Mouse (Mus musculus) forebrain, postnatal 0 days (tissue): ENCODE data around the gene Apoc3. TPM values are rescaled to one million over a fixed set of nuclear protein-coding genes. Genes with fewer than 3 reads are reported as not detected.

ENCODE experiments used
- ATAC-seq: fragments of 200-750 bp; cut with Nextera tagmentation; 2 replicates; pipeline ENCODE4 v1.8.0; 2017; ENCODE audit warnings: mild to moderate bottlenecking, moderate library complexity
- DNase-seq: peaks from one replicate; pipeline ENCODE4 v3.0.0-alpha.2; 2015
- H3K27ac ChIP-seq: fragments of 300-500 bp; sonication (generic); 2 replicates; pipeline ENCODE4 v1.5.1; 2014; ENCODE audit warnings: low read depth, mild to moderate bottlenecking, antibody characterized with exemption, low read length, moderate library complexity, mixed read lengths
- H3K27me3 ChIP-seq: fragments of 300-500 bp; sonication (generic); 2 replicates; pipeline ENCODE4 v1.6.1; 2014; ENCODE audit warnings: mild to moderate bottlenecking, low read length, mixed read lengths; ENCODE audit not compliant: insufficient read depth
- H3K36me3 ChIP-seq: fragments of 300-500 bp; sonication (generic); 2 replicates; pipeline ENCODE4 v1.6.1; 2014; ENCODE audit warnings: mild to moderate bottlenecking, moderate library complexity; ENCODE audit not compliant: insufficient read depth
- H3K4me1 ChIP-seq: fragments of 300-500 bp; sonication (generic); 2 replicates; pipeline ENCODE4 v1.6.1; 2014; ENCODE audit warnings: antibody characterized with exemption; ENCODE audit not compliant: insufficient read depth
- H3K4me2 ChIP-seq: fragments of 300-500 bp; sonication (generic); 2 replicates; pipeline ENCODE4 v1.6.1; 2014; ENCODE audit warnings: low read depth, mild to moderate bottlenecking, moderate library complexity
- H3K4me3 ChIP-seq: fragments of 300-500 bp; sonication (generic); 2 replicates; pipeline ENCODE4 v1.5.1; 2014; ENCODE audit warnings: low read depth, low read length, mixed read lengths
- H3K9ac ChIP-seq: fragments of 300-500 bp; sonication (generic); 2 replicates; pipeline ENCODE4 v1.6.1; 2014; ENCODE audit warnings: mild to moderate bottlenecking
- H3K9me3 ChIP-seq: fragments of 300-500 bp; sonication (generic); 2 replicates; pipeline ENCODE4 v1.6.1; 2016; ENCODE audit warnings: low read length
- CTCF ChIP-seq: sonication (generic); IDR thresholded peaks from 2 replicates; pipeline ENCODE4 v1.5.1; 2016; ENCODE audit warnings: antibody characterized with exemption, control low read depth, low read depth
- WGBS: fragments of 180-500 bp; shearing (Covaris S2); extraction: QIAGEN DNeasy Blood & Tissue Kit; methylation state at CpG from one replicate; pipeline ENCODE4 v1.1.7; 2014; 5-methylcytosine and 5-hydroxymethylcytosine counted together
- polyA plus RNA-seq: library from polyadenylated mRNA; unstranded; fragments of >200 nt; fragmentation: Nextera tagmentation; extraction: Ambion mirVana; gene quantifications from 2 replicates; pipeline ENCODE4 v1.2.1, GENCODE M21; 2015
- total RNA-seq: library from RNA; depleted of rRNA; stranded (reverse); fragments of >200 nt; gene quantifications from 2 replicates; pipeline ENCODE4 v1.2.3, GENCODE M21; 2014

Apoc3 gene
- total and polyA plus RNA-seq, 2 experiments from 2014 or later = 0.44 TPM; not detected in 1

GRCm38 (mm10) chr9:46208401-46208974 lies 26.9 kb downstream of the Apoc3 start:
- 90% methylated on average over 13 of the region's 13 CpGs for WGBS
- no peak for DNase-seq
- Histone ChIP-seq H3K4me3 (no peak overlapping the region), H3K27me3 (no peaks in the 10 kb centered on the region), H3K36me3 (peaks cover 60% of the 10 kb centered on the region), H3K9ac (no peak overlapping the region), H3K4me1 (no peaks in the 10 kb centered on the region), H3K9me3 (no peaks in the 10 kb centered on the region), H3K4me2 (no peak overlapping the region), H3K27ac (no peak overlapping the region)
- no peak for ATAC-seq
- TF ChIP-seq CTCF = no peak

DNA sequence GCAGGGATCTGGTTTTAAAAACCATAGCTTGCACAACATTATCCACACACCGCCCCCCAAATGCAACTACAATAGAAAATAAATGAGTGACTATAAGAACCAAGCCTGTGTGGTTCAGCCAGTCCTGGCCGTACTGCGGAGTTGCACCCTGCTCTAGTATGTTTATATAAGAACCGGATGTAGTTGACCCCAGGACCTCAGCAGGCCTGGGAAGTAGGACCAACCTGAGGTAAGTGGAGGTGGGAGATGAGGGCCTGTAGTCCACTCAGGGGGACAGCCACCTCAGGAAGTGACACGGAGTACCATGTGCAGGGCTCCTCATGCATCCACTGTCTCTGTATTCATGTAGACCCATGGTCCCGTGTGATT lies 28.0 kb downstream of the Apoc3 start:
- Histone ChIP-seq H3K27me3 (no peaks in the 10 kb centered on the region), H3K9ac (no peak overlapping the region), H3K4me2 (no peak overlapping the region), H3K4me1 (no peaks in the 10 kb centered on the region), H3K9me3 (no peaks in the 10 kb centered on the region), H3K27ac (no peak overlapping the region), H3K4me3 (no peak overlapping the region), H3K36me3 (peaks cover 60% of the 10 kb centered on the region)
- TF ChIP-seq CTCF = no peak
- no peak for ATAC-seq
- DNase-seq = no peak
- 91% methylated on average over 6 of the region's 6 CpGs for WGBS

GRCm38 (mm10) chr9:46206834-46207500 lies 28.5 kb downstream of the Apoc3 start:
- H3K27ac ChIP-seq = no peak overlapping the region
- no peaks in the 10 kb centered on the region for H3K9me3 ChIP-seq
- no peaks in the 10 kb centered on the region for H3K4me1 ChIP-seq
- no peak overlapping the region for H3K4me2 ChIP-seq
- H3K36me3 ChIP-seq = peaks cover 58% of the 10 kb centered on the region
- no peak for DNase-seq
- no peaks in the 10 kb centered on the region for H3K27me3 ChIP-seq
- no peak for TF ChIP-seq CTCF
- no peak overlapping the region for H3K9ac ChIP-seq
- ATAC-seq = no peak
- 83% methylated on average over 10 of the region's 10 CpGs for WGBS
- H3K4me3 ChIP-seq = no peak overlapping the region

- Histone ChIP-seq H3K9me3 (no peaks in the 10 kb centered on the region), H3K36me3 (peaks cover 42% of the 10 kb centered on the region), H3K27ac (no peak overlapping the region), H3K4me2 (no peak overlapping the region), H3K9ac (no peak overlapping the region), H3K4me1 (no peaks in the 10 kb centered on the region), H3K4me3 (no peak overlapping the region), H3K27me3 (no peaks in the 10 kb centered on the region)
- 83% methylated on average over 2 of the region's 2 CpGs for WGBS
- TF ChIP-seq CTCF = no peak
- DNase-seq (no peak), ATAC-seq (no peak)
Measured at GRCm38 (mm10) chr9:46199609-46200008, 35.8 kb downstream of the Apoc3 start.

GRCm38 (mm10) chr9:46198936-46199335 lies 36.5 kb downstream of the Apoc3 start:
- TF ChIP-seq CTCF = no peak
- 78% methylated on average over 7 of the region's 7 CpGs for WGBS
- Histone ChIP-seq H3K4me2 (no peak overlapping the region), H3K9ac (no peak overlapping the region), H3K9me3 (no peaks in the 10 kb centered on the region), H3K36me3 (peaks cover 35% of the 10 kb centered on the region), H3K4me1 (no peaks in the 10 kb centered on the region), H3K27ac (no peak overlapping the region), H3K27me3 (no peaks in the 10 kb centered on the region), H3K4me3 (no peak overlapping the region)
- ATAC-seq = no peak
- no peak for DNase-seq

GRCm38 (mm10) chr9:46198461-46198860 lies 37.0 kb downstream of the Apoc3 start:
- no peak overlapping the region for H3K4me3 ChIP-seq
- 82% methylated on average over 9 of the region's 9 CpGs for WGBS
- peaks cover 34% of the 10 kb centered on the region for H3K36me3 ChIP-seq

DNA sequence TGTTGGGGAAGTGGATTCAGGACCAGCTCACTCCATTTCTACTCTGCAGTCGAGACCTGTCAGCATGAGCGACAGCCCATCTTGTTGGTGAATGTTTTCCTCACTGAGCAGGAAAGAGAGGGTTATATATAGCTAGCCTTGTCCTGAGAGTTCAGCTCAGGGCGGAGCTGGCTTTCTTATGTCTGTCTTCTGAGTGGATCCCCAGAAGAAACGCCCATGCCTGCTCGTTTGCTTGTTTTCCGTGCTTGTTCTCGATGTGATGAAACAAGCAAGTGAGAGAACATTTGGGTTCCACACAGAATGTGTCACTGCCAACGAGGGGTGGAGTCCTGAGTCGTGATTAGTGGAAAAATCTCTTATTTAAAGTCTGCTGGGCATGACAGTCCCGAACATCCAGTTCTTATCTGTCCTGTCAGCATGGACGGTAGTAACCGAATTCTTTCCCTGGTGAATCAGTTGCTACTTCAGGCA lies 38.7 kb downstream of the Apoc3 start:
- 82% methylated on average over 12 of the region's 12 CpGs for WGBS
- no peak for ATAC-seq
- no peak for TF ChIP-seq CTCF

More at GRCm38 (mm10) chr9:46198461-46198860, 37.0 kb downstream of the Apoc3 start:
- Histone ChIP-seq H3K27ac (no peak overlapping the region), H3K4me2 (no peak overlapping the region), H3K27me3 (no peaks in the 10 kb centered on the region), H3K9ac (no peak overlapping the region), H3K9me3 (no peaks in the 10 kb centered on the region), H3K4me1 (no peaks in the 10 kb centered on the region)
- no peak for DNase-seq
- no peak for ATAC-seq
- TF ChIP-seq CTCF = no peak

More for the DNA sequence above, 38.7 kb downstream of the Apoc3 start:
- H3K27ac ChIP-seq = no peak overlapping the region
- no peak for DNase-seq
- no peak overlapping the region for H3K4me3 ChIP-seq
- no peaks in the 10 kb centered on the region for H3K27me3 ChIP-seq
- H3K9me3 ChIP-seq = no peaks in the 10 kb centered on the region
- no peak overlapping the region for H3K4me2 ChIP-seq
- no peaks in the 10 kb centered on the region for H3K4me1 ChIP-seq
- H3K9ac ChIP-seq = no peak overlapping the region
- peaks cover 29% of the 10 kb centered on the region for H3K36me3 ChIP-seq
